In the genomic region with DNA sequence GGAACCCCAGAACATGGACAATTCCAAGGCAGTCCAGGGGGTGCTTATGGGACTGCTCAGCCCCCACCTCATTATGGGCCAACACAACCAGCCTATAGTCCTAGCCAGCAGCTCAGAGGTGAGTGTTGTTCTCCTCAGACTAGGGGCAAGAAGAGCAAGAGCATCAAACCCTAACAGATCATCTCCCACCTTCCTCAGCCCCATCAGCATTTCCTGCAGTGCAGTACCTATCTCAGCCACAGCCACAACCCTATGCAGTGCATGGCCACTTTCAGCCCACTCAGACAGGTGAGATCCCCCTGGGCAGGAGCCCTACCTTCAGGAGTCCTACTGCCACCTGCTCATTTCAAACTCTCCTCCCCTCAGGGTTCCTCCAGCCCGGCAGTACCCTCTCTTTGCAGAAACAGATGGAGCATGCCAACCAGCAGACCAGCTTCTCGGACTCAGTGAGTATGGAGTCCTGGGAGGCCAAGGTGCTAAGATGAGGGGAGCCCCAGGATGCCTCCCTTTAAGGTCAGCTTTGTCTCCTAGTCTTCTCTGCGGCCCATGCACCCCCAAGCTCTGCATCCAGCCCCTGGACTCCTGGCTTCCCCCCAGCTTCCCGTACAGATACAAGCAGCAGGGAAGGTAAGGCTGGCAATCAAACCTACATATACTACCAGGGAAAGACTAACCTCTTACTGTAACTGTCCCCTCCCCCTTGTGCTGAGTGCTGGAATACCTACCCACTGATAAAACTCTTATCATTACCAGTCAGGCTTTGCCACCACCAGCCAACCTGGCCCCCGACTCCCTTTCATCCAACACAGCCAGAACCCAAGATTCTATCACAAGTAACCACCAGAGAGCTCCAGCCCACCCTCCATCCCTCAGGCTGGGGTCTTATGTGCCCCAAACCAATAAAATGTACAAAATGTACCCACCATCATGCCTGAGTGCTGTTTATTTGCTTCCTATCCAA, we compare ENCODE assay signal across 1 mouse cellular context.
TF ChIP-seq lines count a peak whose summit lies in the region.

No protein-coding gene starts in this region.

TF ChIP-seq in CH12.LX, 34 proteins besides CTCF, POLR2A, EP300 and RAD21:
- TF ChIP-seq MXI1 (IDR thresholded peaks at IDR 0.05; ENCODE audit: low read depth, low read length) (no peak), CHD2 (IDR thresholded peaks at IDR 0.05; ENCODE audit: low read length) (peak; percentile 72), JUN (IDR thresholded peaks at IDR 0.05; ENCODE audit: insufficient read depth, low read depth, low read length) (no peak), POLR2AphosphoS2 (IDR thresholded peaks at IDR 0.05; ENCODE audit: low read depth, low read length) (peak; percentile 22), ZC3H11A (IDR thresholded peaks at IDR 0.05; ENCODE audit: low read depth, low read length) (no peak), ZMIZ1 (IDR thresholded peaks at IDR 0.05; ENCODE audit: low read depth, low read length) (peak; percentile 70), NRF1 (IDR thresholded peaks at IDR 0.05; ENCODE audit: low read depth, low read length) (no peak)
